Mouse (Mus musculus): ENCODE measurements at regions not wholly inside any gene's neighbourhood (a gene's known extent, or its start where the extent isn't known, plus 50 kb on each side); places are given as distances from the start of the nearest gene placed in this dataset.

DNA sequence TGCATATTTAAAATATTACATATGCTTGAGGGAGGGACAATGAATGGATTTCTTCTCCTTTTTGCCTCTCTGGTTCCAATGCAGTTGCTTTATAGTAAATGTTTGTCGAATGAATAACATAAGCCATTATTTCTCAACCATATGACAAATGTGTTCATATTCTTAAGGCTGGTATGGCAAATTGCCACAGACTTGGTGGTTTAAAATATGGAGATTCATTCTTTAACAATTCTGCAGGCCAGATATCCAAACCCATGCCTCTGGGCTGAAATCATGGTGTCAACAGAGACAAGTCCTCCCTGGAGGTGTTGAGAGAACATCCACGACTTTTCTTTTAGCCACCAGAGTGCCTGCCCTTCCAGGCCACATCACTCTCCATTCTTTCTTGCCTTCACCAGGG is 193.4 kb downstream of the Ttc8 start:
- Histone ChIP-seq H3K9me3 (ENCODE audit: control insufficient read depth, low read depth, low read length) (no peaks in the 10 kb centered on the region), H3K36me3 (ENCODE audit: control insufficient read depth, insufficient read depth, low read length) (no peaks in the 10 kb centered on the region), H3K9ac (replicated peaks; ENCODE audit: low read depth, low read length) (no peak overlapping the region), H3K4me3 (ENCODE audit: low read depth, low read length) (no peak overlapping the region), H3K4me1 (ENCODE audit: control insufficient read depth, insufficient read depth, low read length) (no peaks in the 10 kb centered on the region), H3K27me3 (ENCODE audit: control insufficient read depth, insufficient read depth, low read length) (no peaks in the 10 kb centered on the region), H3K4me2 (replicated peaks; ENCODE audit: low read depth, low read length) (no peak overlapping the region), H3K27ac (ENCODE audit: low read length) (no peak overlapping the region)
- WGBS: 74% methylated on average over 2 of the region's 2 CpGs
- ATAC-seq (ENCODE audit: insufficient number of reproducible peaks, insufficient read depth, low FRiP score, low read depth): no peak

DNA sequence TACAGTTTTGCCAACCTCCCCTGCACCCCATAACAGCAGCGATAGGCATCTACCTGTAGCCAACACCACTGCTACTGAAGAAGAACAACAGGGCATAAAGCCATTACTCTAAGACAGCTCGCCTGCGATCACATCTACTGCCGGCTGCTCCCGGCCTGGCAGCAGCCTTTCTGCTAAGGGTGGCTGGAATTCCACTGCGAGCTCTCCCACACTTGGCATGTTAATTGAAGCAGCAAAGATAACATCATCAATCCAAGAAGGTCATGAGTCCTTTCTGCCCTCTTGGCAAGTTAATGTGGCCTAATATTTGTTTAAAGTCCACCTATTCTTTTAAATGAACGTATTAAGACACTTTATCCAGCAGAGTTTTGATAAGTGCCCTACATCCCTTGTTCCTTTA is 196.1 kb downstream of the Ttc8 start:
- H3K9ac ChIP-seq (replicated peaks; ENCODE audit: low read depth, low read length): no peak overlapping the region
- no peak overlapping the region for H3K27ac ChIP-seq (ENCODE audit: low read length)
- H3K27me3 ChIP-seq (ENCODE audit: control insufficient read depth, insufficient read depth, low read length): no peaks in the 10 kb centered on the region
- no peak overlapping the region for H3K4me3 ChIP-seq (ENCODE audit: low read depth, low read length)
- no peaks in the 10 kb centered on the region for H3K4me1 ChIP-seq (ENCODE audit: control insufficient read depth, insufficient read depth, low read length)
- no peak for ATAC-seq (ENCODE audit: insufficient number of reproducible peaks, insufficient read depth, low FRiP score, low read depth)
- H3K9me3 ChIP-seq (ENCODE audit: control insufficient read depth, low read depth, low read length): no peaks in the 10 kb centered on the region
- 22% methylated on average over 7 of the region's 7 CpGs for WGBS
- H3K36me3 ChIP-seq (ENCODE audit: control insufficient read depth, insufficient read depth, low read length): no peaks in the 10 kb centered on the region
- H3K4me2 ChIP-seq (replicated peaks; ENCODE audit: low read depth, low read length): no peak overlapping the region

DNA sequence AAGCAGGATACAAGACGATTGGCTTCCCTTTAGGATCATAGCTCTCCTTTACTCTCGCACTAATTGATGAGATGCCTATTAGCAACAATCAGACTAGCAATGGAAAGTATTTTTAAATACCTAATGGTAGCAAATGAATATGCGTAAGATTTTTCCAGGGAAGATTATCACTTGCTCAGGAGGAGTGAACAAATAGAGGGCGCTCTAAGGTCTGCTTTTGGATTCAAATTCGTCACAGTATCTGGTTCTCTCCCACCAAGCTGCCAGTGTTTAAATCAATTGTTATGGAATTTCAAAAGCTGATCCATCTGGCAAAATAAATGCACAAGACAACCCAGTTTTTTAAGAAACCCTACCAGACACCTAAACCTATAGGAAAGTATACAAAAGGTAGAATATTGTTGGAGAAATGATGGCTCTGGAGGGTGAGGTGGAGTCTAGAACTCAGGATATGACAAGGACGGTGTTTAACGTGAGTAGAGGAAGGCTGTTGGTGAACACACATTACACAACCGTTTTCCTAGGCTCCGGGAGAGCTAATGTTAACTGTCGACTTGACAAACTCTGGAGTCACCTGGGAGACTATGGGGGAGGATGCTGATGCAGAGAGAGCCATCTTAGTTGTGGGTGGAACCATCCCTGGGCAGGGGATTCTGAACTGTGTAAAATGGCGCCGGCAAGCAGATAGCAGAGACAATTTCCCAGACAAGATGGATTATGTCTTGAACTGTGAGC is 198.2 kb downstream of the Ttc8 start:
- Histone ChIP-seq H3K9me3 (ENCODE audit: control insufficient read depth, low read depth, low read length) (no peaks in the 10 kb centered on the region), H3K4me1 (ENCODE audit: control insufficient read depth, insufficient read depth, low read length) (no peaks in the 10 kb centered on the region), H3K27ac (ENCODE audit: low read length) (no peak overlapping the region), H3K27me3 (ENCODE audit: control insufficient read depth, insufficient read depth, low read length) (no peaks in the 10 kb centered on the region), H3K4me2 (replicated peaks; ENCODE audit: low read depth, low read length) (no peak overlapping the region), H3K4me3 (ENCODE audit: low read depth, low read length) (no peak overlapping the region), H3K36me3 (ENCODE audit: control insufficient read depth, insufficient read depth, low read length) (no peaks in the 10 kb centered on the region), H3K9ac (replicated peaks; ENCODE audit: low read depth, low read length) (no peak overlapping the region)
- WGBS: 83% methylated on average over 12 of the region's 12 CpGs
- no peak for ATAC-seq (ENCODE audit: insufficient number of reproducible peaks, insufficient read depth, low FRiP score, low read depth)

DNA sequence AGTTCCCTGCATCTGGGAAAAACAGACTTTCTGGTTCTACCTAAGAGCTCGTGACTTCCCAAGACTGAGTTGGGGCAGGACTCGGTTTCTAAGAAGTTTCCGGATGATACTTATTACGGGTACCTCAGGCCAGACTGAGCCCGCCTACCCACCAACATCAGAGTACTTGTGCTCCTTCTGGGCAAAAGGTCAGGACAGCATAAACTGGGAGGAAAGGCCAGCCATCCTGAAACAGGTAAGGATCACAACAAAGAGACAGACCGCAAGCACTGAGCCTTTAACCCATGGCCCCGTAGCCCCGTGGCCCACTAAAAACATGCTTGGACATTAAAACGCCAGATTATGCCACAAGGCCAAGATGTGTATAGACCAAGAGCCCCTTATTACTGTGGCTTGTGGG is 199.6 kb downstream of the Ttc8 start:
- ATAC-seq (ENCODE audit: insufficient number of reproducible peaks, insufficient read depth, low FRiP score, low read depth): no peak

DNA sequence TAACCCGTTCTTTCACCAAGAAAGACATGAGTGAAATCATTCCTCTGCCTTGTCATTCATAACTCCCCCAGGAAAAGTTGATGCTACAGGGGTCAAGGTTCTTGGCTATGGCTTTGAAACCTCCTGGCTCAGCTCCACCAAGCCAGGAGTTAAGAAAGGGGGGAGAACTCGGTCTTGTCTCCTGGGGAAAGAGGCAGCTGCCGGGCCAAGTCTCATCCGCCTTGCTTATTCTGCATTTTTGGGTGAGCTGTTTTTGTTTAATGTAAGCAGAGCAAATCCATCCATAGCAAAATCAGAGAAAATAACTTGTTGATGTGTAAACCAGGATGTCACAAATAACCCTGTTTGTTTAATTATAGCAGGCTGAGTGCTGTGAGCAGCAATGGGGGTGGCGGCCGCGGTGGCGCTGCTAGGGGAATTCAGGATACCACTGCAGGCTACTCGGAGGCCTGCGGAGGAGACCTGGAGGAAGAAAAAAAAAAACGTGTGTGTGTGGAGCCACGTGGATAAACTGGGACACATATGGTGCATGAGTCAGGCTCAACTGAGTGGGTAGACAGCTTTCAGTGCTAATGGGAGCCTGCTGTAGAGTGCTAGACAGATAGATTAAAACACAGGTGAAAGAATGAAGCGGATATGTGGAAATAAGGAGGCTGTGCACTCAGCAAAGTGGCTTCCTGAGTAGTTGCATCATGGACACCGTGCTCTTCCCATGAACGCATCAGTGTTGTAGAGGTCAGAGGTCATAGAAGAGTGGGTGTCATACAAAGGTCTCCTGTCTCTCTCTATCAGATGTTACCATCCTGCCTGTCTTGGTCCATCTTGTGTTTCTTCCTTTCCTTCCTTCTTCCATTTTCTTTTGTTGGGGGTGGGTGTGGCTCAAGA is 203.5 kb downstream of the Ttc8 start:
- H3K9ac ChIP-seq (replicated peaks; ENCODE audit: low read depth, low read length): no peak overlapping the region
- WGBS: 72% methylated on average over 15 of the region's 15 CpGs
- no peaks in the 10 kb centered on the region for H3K4me1 ChIP-seq (ENCODE audit: control insufficient read depth, insufficient read depth, low read length)
- no peaks in the 10 kb centered on the region for H3K9me3 ChIP-seq (ENCODE audit: control insufficient read depth, low read depth, low read length)
- no peak overlapping the region for H3K27ac ChIP-seq (ENCODE audit: low read length)
- H3K36me3 ChIP-seq (ENCODE audit: control insufficient read depth, insufficient read depth, low read length): no peaks in the 10 kb centered on the region
- H3K4me3 ChIP-seq (ENCODE audit: low read depth, low read length): no peak overlapping the region
- no peaks in the 10 kb centered on the region for H3K27me3 ChIP-seq (ENCODE audit: control insufficient read depth, insufficient read depth, low read length)
- no peak for ATAC-seq (ENCODE audit: insufficient number of reproducible peaks, insufficient read depth, low FRiP score, low read depth)
- H3K4me2 ChIP-seq (replicated peaks; ENCODE audit: low read depth, low read length): no peak overlapping the region

More for the DNA sequence above, 199.6 kb downstream of the Ttc8 start:
- Histone ChIP-seq H3K27me3 (ENCODE audit: control insufficient read depth, insufficient read depth, low read length) (no peaks in the 10 kb centered on the region), H3K9ac (replicated peaks; ENCODE audit: low read depth, low read length) (no peak overlapping the region), H3K27ac (ENCODE audit: low read length) (no peak overlapping the region), H3K36me3 (ENCODE audit: control insufficient read depth, insufficient read depth, low read length) (no peaks in the 10 kb centered on the region), H3K4me3 (ENCODE audit: low read depth, low read length) (no peak overlapping the region), H3K4me2 (replicated peaks; ENCODE audit: low read depth, low read length) (no peak overlapping the region), H3K9me3 (ENCODE audit: control insufficient read depth, low read depth, low read length) (no peaks in the 10 kb centered on the region), H3K4me1 (ENCODE audit: control insufficient read depth, insufficient read depth, low read length) (no peaks in the 10 kb centered on the region)
- 94% methylated on average over 9 of the region's 9 CpGs for WGBS

DNA sequence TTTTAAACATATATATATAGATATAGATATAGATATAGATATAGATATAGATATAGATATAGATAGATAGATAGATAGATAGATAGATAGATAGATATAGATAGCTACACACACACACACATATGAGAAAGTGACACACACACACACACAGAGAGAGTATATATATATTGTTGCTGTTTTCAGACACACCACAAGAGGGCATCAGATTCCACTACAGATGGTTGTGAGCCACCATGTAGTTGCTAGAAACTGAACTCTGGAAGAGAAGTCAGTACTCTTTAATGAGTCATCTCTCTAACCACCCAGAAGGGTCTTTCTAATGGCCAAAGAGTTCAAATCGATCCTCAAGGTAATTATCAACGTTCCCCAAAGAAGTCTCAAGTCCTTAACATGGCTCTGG is 205.8 kb downstream of the Ttc8 start:
- no peak for ATAC-seq (ENCODE audit: insufficient number of reproducible peaks, insufficient read depth, low FRiP score, low read depth)
- no peaks in the 10 kb centered on the region for H3K4me1 ChIP-seq (ENCODE audit: control insufficient read depth, insufficient read depth, low read length)
- WGBS: 91% methylated on average over 2 of the region's 2 CpGs

More for the DNA sequence above, 205.8 kb downstream of the Ttc8 start:
- Histone ChIP-seq H3K36me3 (ENCODE audit: control insufficient read depth, insufficient read depth, low read length) (no peaks in the 10 kb centered on the region), H3K9me3 (ENCODE audit: control insufficient read depth, low read depth, low read length) (no peaks in the 10 kb centered on the region), H3K4me3 (ENCODE audit: low read depth, low read length) (no peak overlapping the region), H3K27ac (ENCODE audit: low read length) (no peak overlapping the region), H3K9ac (replicated peaks; ENCODE audit: low read depth, low read length) (no peak overlapping the region), H3K4me2 (replicated peaks; ENCODE audit: low read depth, low read length) (no peak overlapping the region), H3K27me3 (ENCODE audit: control insufficient read depth, insufficient read depth, low read length) (no peaks in the 10 kb centered on the region)

Measured in stomach, embryonic 14.5 days (tissue).